Mouse (Mus musculus) midbrain, postnatal 0 days (tissue): ENCODE data around the gene Pxn. TPM values are rescaled to one million over a fixed set of nuclear protein-coding genes. Genes with fewer than 3 reads are reported as not detected.

ENCODE experiments used
- ATAC-seq: fragments of 200-750 bp; cut with Nextera tagmentation; 2 replicates; pipeline ENCODE4 v1.8.0; 2017; ENCODE audit warnings: moderate number of reproducible peaks, mild to moderate bottlenecking, moderate TSS enrichment, moderate library complexity; ENCODE audit not compliant: low FRiP score
- DNase-seq: peaks from one replicate; pipeline ENCODE4 v3.0.0-alpha.2; 2015; ENCODE audit warnings: low spot score
- H3K27ac ChIP-seq: fragments of 300-500 bp; sonication (generic); 2 replicates; pipeline ENCODE4 v1.5.1; 2014; ENCODE audit warnings: low read depth, mild to moderate bottlenecking, low read length, mixed read lengths
- H3K27me3 ChIP-seq: fragments of 300-500 bp; sonication (generic); 2 replicates; pipeline ENCODE4 v1.6.1; 2014; ENCODE audit warnings: low read length, control low read depth, mixed read lengths; ENCODE audit not compliant: insufficient read depth
- H3K36me3 ChIP-seq: fragments of 300-500 bp; sonication (generic); 2 replicates; pipeline ENCODE4 v1.6.1; 2014; ENCODE audit warnings: low read length, control low read depth, mixed read lengths; ENCODE audit not compliant: insufficient read depth
- H3K4me1 ChIP-seq: fragments of 300-500 bp; sonication (generic); 2 replicates; pipeline ENCODE4 v1.6.1; 2014; ENCODE audit warnings: mild to moderate bottlenecking, control low read depth, antibody characterized with exemption, low read length, mixed read lengths; ENCODE audit not compliant: insufficient read depth
- H3K4me2 ChIP-seq: fragments of 300-500 bp; sonication (generic); 2 replicates; pipeline ENCODE4 v1.6.1; 2014; ENCODE audit warnings: low read depth, mild to moderate bottlenecking, low read length, mixed read lengths; ENCODE audit not compliant: poor library complexity, severe bottlenecking
- H3K4me3 ChIP-seq: fragments of 300-500 bp; sonication (generic); 2 replicates; pipeline ENCODE4 v1.5.1; 2014; ENCODE audit warnings: low read depth, mild to moderate bottlenecking, low read length, moderate library complexity
- H3K9ac ChIP-seq: fragments of 300-500 bp; sonication (generic); replicated peaks from 2 replicates; pipeline ENCODE4 v1.6.1; 2014; ENCODE audit warnings: mild to moderate bottlenecking, low read length, moderate library complexity, mixed read lengths; ENCODE audit not compliant: poor library complexity, severe bottlenecking
- H3K9me3 ChIP-seq: fragments of 300-500 bp; sonication (generic); 2 replicates; pipeline ENCODE4 v1.6.1; 2016; ENCODE audit warnings: low read length, control low read depth
- CTCF ChIP-seq: IDR thresholded peaks from 2 replicates; pipeline ENCODE4 v1.5.1; 2016; ENCODE audit warnings: antibody characterized with exemption, mild to moderate bottlenecking
- WGBS: fragments of 180-500 bp; shearing (Covaris S2); extraction: QIAGEN DNeasy Blood & Tissue Kit; methylation state at CpG from one replicate; pipeline ENCODE4 v1.1.7; 2014; 5-methylcytosine and 5-hydroxymethylcytosine counted together
- polyA plus RNA-seq: library from polyadenylated mRNA; unstranded; fragments of >200 nt; fragmentation: Nextera tagmentation; extraction: Ambion mirVana; gene quantifications from 2 replicates; pipeline ENCODE4 v1.2.1, GENCODE M21; 2015
- total RNA-seq: library from RNA; depleted of rRNA; stranded (reverse); fragments of >200 nt; gene quantifications from 2 replicates; pipeline ENCODE4 v1.2.3, GENCODE M21; 2014

The Pxn gene
- total and polyA plus RNA-seq, 2 experiments from 2014 or later, result 15.9 to 39.4 TPM

DNA sequence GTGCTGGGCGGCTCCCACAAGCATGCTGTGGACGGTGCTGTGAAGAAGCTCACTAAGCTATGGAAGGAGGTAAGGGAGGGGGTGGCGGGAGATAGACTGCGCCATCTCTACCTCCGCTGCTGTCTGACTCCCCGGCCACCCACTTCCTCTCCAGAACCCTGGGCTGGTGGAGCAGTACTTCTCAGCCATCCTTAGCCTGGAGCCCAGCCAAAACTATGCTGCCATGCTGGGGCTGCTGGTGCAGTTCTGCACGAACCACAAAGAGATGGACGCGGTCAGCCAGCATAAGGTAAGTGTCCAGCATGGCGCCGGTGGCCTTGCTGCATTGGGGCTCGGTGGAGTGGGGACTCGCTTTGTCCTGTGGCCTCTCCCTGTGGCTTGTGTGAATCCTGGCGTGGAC, 72.4 kb downstream of the Pxn start:
- Histone ChIP-seq H3K9ac (no peak overlapping the region), H3K4me3 (no peak overlapping the region), H3K9me3 (no peaks in the 10 kb centered on the region), H3K27ac (no peak overlapping the region), H3K36me3 (peaks cover 93% of the 10 kb centered on the region), H3K4me1 (no peaks in the 10 kb centered on the region), H3K4me2 (no peak overlapping the region), H3K27me3 (no peaks in the 10 kb centered on the region)
- no peak for TF ChIP-seq CTCF
- DNase-seq, result no peak
- 94% methylated on average over 13 of the region's 14 CpGs for WGBS
- no peak for ATAC-seq

DNA sequence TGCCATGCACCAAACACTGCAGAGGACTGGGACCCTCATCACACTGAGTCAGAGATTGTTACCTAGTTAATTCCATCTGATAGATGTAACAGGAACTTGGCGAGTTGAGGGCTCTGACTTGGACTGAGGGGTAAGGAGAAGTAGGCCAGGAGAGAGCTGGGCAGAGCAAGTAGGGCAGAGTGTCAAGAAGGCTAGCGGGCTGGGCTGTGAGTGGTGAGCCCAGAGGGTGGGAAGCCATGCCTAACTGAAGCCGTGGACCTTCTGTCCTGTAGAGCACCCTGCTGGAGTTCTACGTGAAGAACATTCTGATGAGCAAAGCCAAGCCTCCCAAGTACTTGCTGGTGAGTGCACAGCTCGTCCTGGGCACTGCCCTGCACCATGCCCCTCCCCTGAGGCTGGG, 72.9 kb downstream of the Pxn start:
- Histone ChIP-seq H3K9me3 (no peaks in the 10 kb centered on the region), H3K4me1 (no peaks in the 10 kb centered on the region), H3K4me2 (no peak overlapping the region), H3K4me3 (no peak overlapping the region), H3K36me3 (peaks cover 93% of the 10 kb centered on the region), H3K9ac (no peak overlapping the region), H3K27me3 (no peaks in the 10 kb centered on the region), H3K27ac (no peak overlapping the region)
- ATAC-seq (no peak), DNase-seq (no peak)
- TF ChIP-seq CTCF, result no peak
- WGBS, result 93% methylated on average over 5 of the region's 5 CpGs

DNA sequence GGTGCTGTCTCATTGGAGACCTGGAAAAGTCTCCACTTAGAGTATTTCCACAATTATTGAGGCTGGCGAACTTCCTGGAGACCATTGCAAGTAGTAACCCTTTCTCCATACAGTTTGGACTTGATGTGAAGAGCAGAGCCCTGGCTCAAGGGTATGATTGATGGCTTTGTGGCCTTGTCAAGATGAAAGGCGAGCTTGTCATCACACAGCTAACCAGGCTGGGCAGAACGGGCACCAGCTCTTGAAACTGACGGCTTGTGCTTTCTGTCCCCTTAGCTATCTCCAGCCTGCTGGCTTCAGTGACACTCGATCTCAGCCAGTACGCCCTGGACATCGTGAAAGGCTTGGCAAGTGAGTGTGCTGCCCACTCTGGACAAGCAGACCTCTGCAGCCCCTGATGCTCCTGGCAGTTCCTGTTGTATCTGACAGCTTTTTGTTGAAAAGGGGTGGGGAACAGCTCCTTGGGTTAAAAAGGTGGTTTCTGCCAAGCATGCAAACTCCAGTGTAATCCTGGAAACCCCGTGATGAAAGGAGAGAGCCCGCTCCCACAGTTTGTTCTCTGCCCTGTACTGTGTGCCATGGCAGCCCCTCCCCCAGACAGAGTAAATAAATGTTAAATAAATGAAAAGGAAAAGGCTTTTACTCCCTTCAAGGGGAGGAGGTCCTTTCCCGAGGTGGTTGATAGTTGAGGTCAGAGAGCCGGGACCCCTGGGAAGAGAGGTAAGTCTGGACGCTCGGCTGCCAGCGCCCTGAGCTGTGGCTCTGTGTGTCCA, 73.9 kb downstream of the Pxn start:
- no peak overlapping the region for H3K9ac ChIP-seq
- H3K27me3 ChIP-seq, result no peaks in the 10 kb centered on the region
- 95% methylated on average over 14 of the region's 14 CpGs for WGBS
- TF ChIP-seq CTCF, result no peak
- no peak overlapping the region for H3K27ac ChIP-seq
- no peak overlapping the region for H3K4me3 ChIP-seq
- ATAC-seq, result no peak
- H3K4me1 ChIP-seq, result no peaks in the 10 kb centered on the region
- H3K9me3 ChIP-seq, result no peaks in the 10 kb centered on the region
- peaks cover 93% of the 10 kb centered on the region for H3K36me3 ChIP-seq
- DNase-seq, result no peak
- H3K4me2 ChIP-seq, result no peak overlapping the region

DNA sequence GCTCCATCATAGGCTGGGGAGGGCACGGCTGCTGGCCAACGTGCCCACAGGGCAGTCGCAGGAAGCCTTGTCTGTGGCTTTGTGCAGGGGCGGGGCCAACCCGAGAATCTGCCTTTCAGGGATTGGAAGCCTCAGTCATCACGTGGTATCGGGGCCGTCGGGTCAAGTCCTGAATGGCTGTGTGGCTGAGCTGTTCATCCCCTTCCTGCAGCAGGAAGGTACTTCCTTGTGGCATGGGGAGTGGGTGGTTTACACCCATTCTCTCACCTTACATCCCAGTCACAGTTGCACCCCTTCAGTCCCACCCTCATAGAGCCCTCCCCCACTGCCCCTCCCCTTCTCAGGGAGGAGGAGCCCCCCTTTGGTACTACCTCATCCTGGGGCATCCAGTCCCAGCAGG, 75.2 kb downstream of the Pxn start:
- TF ChIP-seq CTCF, result no peak
- Histone ChIP-seq H3K4me1 (no peaks in the 10 kb centered on the region), H3K9me3 (no peaks in the 10 kb centered on the region), H3K4me3 (no peak overlapping the region), H3K27me3 (no peaks in the 10 kb centered on the region), H3K36me3 (peaks cover 88% of the 10 kb centered on the region), H3K27ac (no peak overlapping the region), H3K9ac (no peak overlapping the region), H3K4me2 (no peak overlapping the region)
- ATAC-seq (no peak), DNase-seq (no peak)
- 94% methylated on average over 9 of the region's 9 CpGs for WGBS

DNA sequence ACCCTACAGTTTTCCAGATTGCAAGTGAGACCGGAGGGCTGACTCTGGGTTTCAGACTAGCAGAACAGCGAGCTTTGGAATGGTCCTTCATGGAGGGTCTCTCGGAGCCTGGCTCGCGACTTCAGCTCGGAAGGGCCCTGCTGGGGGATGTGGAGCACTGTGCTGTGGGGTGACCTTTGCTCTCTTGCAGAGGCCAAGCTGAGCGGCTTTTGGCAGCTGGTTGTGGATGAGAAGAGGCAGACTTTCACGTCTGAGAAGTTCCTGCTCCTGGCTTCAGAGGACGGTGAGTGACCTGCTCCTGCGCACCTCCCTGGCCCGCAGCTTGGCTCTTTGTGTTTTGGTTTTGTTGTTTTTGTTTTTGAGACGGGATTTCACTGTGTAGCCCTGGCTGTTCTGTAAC, 79.1 kb downstream of the Pxn start:
- Histone ChIP-seq H3K27me3 (no peaks in the 10 kb centered on the region), H3K4me3 (no peak overlapping the region), H3K4me1 (no peaks in the 10 kb centered on the region), H3K4me2 (no peak overlapping the region), H3K9me3 (no peaks in the 10 kb centered on the region), H3K27ac (no peak overlapping the region), H3K36me3 (peaks cover 82% of the 10 kb centered on the region), H3K9ac (no peak overlapping the region)
- no peak for TF ChIP-seq CTCF
- 88% methylated on average over 12 of the region's 12 CpGs for WGBS
- no peak for ATAC-seq
- no peak for DNase-seq

- Histone ChIP-seq H3K27ac (no peak overlapping the region), H3K4me1 (no peaks in the 10 kb centered on the region), H3K36me3 (peaks cover 82% of the 10 kb centered on the region), H3K4me2 (no peak overlapping the region), H3K9me3 (no peaks in the 10 kb centered on the region), H3K4me3 (no peak overlapping the region), H3K27me3 (no peaks in the 10 kb centered on the region), H3K9ac (no peak overlapping the region)
- no peak for DNase-seq
- TF ChIP-seq CTCF, result no peak
- WGBS, result 53% methylated on average over 15 of the region's 15 CpGs
- no peak for ATAC-seq
These were observed 79.7 kb downstream of the Pxn start for GRCm38 (mm10) chr5:115586166-115586565.
